Mouse (Mus musculus) embryonic facial prominence, embryonic 10.5 days (tissue): ENCODE data around the gene Utrn. TPM values are rescaled to one million over a fixed set of nuclear protein-coding genes. Genes with fewer than 3 reads are reported as not detected.
A peak's percentile ranks its signal among the peaks of the same experiment; 100 is the strongest.

Experiments used
- DNase-seq: peaks from one replicate; pipeline ENCODE4 v3.0.0-alpha.2; 2017; ENCODE audit warnings: low spot score
- H3K27ac ChIP-seq: fragments of 300-500 bp; sonication (generic); replicated peaks from 2 replicates; pipeline ENCODE4 v1.5.1; 2016; ENCODE audit warnings: mild to moderate bottlenecking
- H3K27me3 ChIP-seq: fragments of 300-500 bp; sonication (generic); replicated peaks from 2 replicates; pipeline ENCODE4 v1.6.1; 2016; ENCODE audit warnings: low read depth, mild to moderate bottlenecking; ENCODE audit not compliant: poor library complexity, severe bottlenecking
- H3K36me3 ChIP-seq: fragments of 300-500 bp; sonication (generic); replicated peaks from 2 replicates; pipeline ENCODE4 v1.6.1; 2016; ENCODE audit warnings: mild to moderate bottlenecking, moderate library complexity
- H3K4me1 ChIP-seq: fragments of 300-500 bp; sonication (generic); 2 replicates; pipeline ENCODE4 v1.6.1; 2016
- H3K4me3 ChIP-seq: fragments of 300-500 bp; sonication (generic); 2 replicates; pipeline ENCODE4 v1.5.1; 2016; ENCODE audit warnings: mild to moderate bottlenecking, moderate library complexity
- H3K9me3 ChIP-seq: fragments of 300-500 bp; sonication (generic); 2 replicates; pipeline ENCODE4 v1.6.1; 2016; ENCODE audit warnings: mild to moderate bottlenecking
- WGBS: fragments of 180-500 bp; shearing (Covaris S2); methylation state at CpG from one replicate; pipeline ENCODE4 v1.1.7; 2016; 5-methylcytosine and 5-hydroxymethylcytosine counted together
- polyA plus RNA-seq: library from polyadenylated mRNA; unstranded; fragments of >200 nt; fragmentation: Nextera tagmentation; extraction: Ambion mirVana; gene quantifications from 2 replicates; pipeline ENCODE4 v1.2.1, GENCODE M21; 2016

The Utrn gene
- polyA plus RNA-seq, 1 experiment from 2014 or later, result 63.8 TPM

- 0 out of 2 replicates have a peak, but pooled peaks cover 3% of the 10 kb centered on the region for H3K9me3 ChIP-seq
Observed at GRCm38 (mm10) chr10:12850781-12851471, 18.2 kb downstream of the Utrn start.

DNA sequence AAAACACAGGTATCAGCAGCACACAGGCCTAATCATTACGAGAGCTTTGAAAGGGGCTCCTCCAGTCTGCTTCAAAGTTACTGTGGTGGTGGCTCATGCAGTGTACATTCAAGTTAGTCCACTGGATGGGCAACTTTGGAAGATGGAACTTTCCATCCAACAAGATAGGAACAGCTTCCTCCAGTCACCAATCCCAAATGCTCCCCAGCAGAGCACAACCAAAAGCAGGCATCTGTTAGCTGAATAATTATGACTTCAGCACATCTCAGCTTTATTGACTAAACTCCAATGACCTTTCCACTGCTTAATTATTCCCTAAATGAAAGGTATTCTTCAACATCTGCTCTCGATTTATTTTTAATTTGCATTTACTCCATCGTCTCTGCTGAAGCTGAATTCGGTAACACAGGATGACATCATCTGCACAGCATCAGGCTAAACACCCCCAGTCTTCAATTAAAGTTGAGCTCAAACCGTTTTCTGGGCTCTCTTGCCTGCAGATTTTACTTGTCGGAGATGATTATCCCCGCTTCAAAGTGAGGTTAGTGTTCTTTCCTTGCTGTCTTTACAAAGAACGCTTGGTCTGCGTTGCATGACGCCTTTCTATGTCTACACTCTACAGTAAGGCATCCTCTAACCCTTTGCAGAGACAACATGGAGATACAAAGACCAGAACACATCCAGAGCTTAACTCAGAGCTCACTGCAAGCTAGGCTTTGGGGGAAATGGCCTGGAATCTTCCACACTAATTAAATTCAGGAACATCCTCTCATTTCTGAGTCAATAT, 20.6 kb downstream of the Utrn start:
- Histone ChIP-seq H3K9me3 (0 out of 2 replicates have a peak, but pooled peaks cover 3% of the 10 kb centered on the region), H3K27ac (no peak overlapping the region), H3K36me3 (peaks cover 23% of the 10 kb centered on the region), H3K4me1 (peaks cover 27% of the 10 kb centered on the region), H3K27me3 (no peaks in the 10 kb centered on the region), H3K4me3 (no peak overlapping the region)
- 60% methylated on average over 10 of the region's 10 CpGs for WGBS
- no peak for DNase-seq

More at GRCm38 (mm10) chr10:12850781-12851471, 18.2 kb downstream of the Utrn start:
- Histone ChIP-seq H3K27ac (no peak overlapping the region), H3K4me1 (peaks cover 36% of the 10 kb centered on the region), H3K27me3 (no peaks in the 10 kb centered on the region), H3K4me3 (no peak overlapping the region), H3K36me3 (peaks cover 27% of the 10 kb centered on the region)
- DNase-seq, result no peak
- 80% methylated on average over 7 of the region's 7 CpGs for WGBS

DNA sequence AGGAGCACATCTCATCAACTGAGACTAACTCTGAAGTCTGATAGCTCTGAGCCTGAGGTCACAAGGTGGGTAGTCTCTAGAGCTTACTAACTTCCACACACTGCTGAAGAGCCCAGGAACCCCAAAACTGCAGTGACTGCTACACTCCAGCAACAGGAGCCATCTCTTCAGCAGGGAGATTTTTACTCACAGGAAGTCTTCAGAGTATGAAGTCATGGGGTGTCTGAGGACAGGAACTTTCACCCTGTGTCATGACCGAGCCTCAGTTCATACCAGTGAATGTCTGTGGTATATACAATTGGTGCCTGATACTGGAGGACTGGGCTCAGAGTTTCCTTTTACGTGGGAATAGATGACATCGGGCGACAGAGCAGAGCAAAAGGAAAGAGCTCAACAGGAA, 26.6 kb downstream of the Utrn start:
- H3K27me3 ChIP-seq, result no peaks in the 10 kb centered on the region
- peaks cover 12% of the 10 kb centered on the region for H3K36me3 ChIP-seq
- WGBS, result 82% methylated on average over 4 of the region's 4 CpGs
- H3K27ac ChIP-seq, result no peak overlapping the region
- H3K9me3 ChIP-seq, result no peaks in the 10 kb centered on the region
- H3K4me1 ChIP-seq, result peaks cover 15% of the 10 kb centered on the region
- H3K4me3 ChIP-seq, result no peak overlapping the region
- no peak for DNase-seq

- H3K27ac ChIP-seq, result no peak overlapping the region
- no peak overlapping the region for H3K4me3 ChIP-seq
- H3K4me1 ChIP-seq, result peaks cover 15% of the 10 kb centered on the region
- no peaks in the 10 kb centered on the region for H3K9me3 ChIP-seq
- H3K27me3 ChIP-seq, result no peaks in the 10 kb centered on the region
- DNase-seq, result no peak
- 65% methylated on average over 5 of the region's 5 CpGs for WGBS
- H3K36me3 ChIP-seq, result peaks cover 6% of the 10 kb centered on the region
Observed at GRCm38 (mm10) chr10:12841497-12841896, 27.7 kb downstream of the Utrn start.

GRCm38 (mm10) chr10:12837636-12838035, 31.5 kb downstream of the Utrn start:
- 64% methylated on average over 1 of the region's 1 CpGs for WGBS

GRCm38 (mm10) chr10:12836048-12836816, 32.9 kb downstream of the Utrn start:
- 89% methylated on average over 14 of the region's 14 CpGs for WGBS
- no peaks in the 10 kb centered on the region for H3K27me3 ChIP-seq
- no peaks in the 10 kb centered on the region for H3K9me3 ChIP-seq
- no peak for DNase-seq
- H3K4me3 ChIP-seq, result no peak overlapping the region
- no peak overlapping the region for H3K27ac ChIP-seq
- no peaks in the 10 kb centered on the region for H3K4me1 ChIP-seq
- no peaks in the 10 kb centered on the region for H3K36me3 ChIP-seq

More at GRCm38 (mm10) chr10:12837636-12838035, 31.5 kb downstream of the Utrn start:
- DNase-seq, result no peak
- Histone ChIP-seq H3K4me1 (peaks cover 14% of the 10 kb centered on the region), H3K27ac (no peak overlapping the region), H3K9me3 (no peaks in the 10 kb centered on the region), H3K27me3 (no peaks in the 10 kb centered on the region), H3K36me3 (no peaks in the 10 kb centered on the region), H3K4me3 (no peak overlapping the region)

DNA sequence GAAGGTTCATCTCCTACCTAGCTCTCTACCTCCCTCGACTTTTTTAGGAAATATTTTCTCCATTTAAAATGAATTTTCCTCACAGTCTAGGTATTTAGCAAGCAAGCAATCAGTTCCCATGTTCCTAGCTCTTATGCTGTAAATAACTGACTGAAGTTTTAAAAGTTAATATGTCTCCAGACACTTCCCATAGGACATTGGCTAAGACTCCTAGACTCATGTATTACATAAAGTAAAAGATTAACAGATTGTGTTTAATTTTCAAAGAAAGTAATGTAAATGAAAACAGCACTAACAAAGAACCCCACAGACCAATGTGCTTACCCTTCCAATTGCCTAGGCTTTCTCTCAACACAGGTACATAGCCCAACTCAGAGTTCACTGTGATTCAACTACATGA, 35.0 kb downstream of the Utrn start:
- H3K4me1 ChIP-seq, result no peaks in the 10 kb centered on the region
- no peaks in the 10 kb centered on the region for H3K36me3 ChIP-seq
- H3K9me3 ChIP-seq, result no peaks in the 10 kb centered on the region
- no peak overlapping the region for H3K27ac ChIP-seq
- H3K27me3 ChIP-seq, result no peaks in the 10 kb centered on the region
- H3K4me3 ChIP-seq, result no peak overlapping the region
- 79% methylated on average over 1 of the region's 1 CpGs for WGBS
- DNase-seq, result no peak

DNA sequence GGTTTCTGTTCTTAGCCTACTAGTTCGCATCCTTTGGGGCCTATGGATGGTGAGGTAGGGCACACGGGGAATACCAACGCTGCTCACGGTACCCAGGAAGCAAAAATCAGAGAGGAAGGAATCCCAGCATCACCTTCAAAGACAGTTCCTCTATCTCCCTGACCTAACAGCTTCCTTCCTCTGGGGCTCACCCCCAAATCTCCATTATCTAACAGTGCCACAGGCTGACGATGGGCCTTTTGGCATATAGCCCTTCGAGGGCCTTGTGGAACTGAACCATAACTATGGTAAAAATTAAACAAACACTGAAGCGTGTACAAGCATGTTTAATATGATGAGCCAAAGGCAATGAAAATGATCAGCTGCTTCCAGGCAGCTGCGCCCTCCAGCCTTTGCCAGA, 37.0 kb downstream of the Utrn start:
- Histone ChIP-seq H3K27me3 (no peaks in the 10 kb centered on the region), H3K4me3 (no peak overlapping the region), H3K4me1 (no peaks in the 10 kb centered on the region; the same call in 1 of the 2 replicates), H3K36me3 (no peaks in the 10 kb centered on the region), H3K9me3 (no peaks in the 10 kb centered on the region), H3K27ac (no peak overlapping the region)
- 88% methylated on average over 8 of the region's 8 CpGs for WGBS
- no peak for DNase-seq

DNA sequence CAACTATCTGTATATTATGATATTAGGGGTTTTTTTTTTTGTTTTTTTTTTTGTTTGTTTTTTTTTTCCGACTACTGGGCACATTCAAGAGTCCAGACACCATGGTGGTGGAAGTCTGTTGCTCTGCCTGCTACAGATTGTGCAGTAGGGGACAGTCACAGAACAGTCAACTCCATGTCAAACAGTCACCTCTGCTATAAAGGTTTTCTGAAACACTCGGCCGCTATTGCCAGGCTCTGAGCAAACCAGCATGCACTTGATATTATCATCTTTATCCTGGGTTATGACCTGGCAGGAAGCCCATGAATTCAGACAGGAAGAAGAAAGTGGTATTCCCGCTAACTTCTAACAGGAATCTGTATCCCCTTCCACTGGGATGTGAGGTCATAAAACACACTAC, 41.4 kb downstream of the Utrn start:
- Histone ChIP-seq H3K4me3 (no peak overlapping the region), H3K9me3 (no peaks in the 10 kb centered on the region), H3K4me1 (peaks cover 22% of the 10 kb centered on the region), H3K27me3 (no peaks in the 10 kb centered on the region), H3K27ac (no peak overlapping the region), H3K36me3 (no peaks in the 10 kb centered on the region)
- DNase-seq, result no peak
- WGBS, result 76% methylated on average over 4 of the region's 4 CpGs

DNA sequence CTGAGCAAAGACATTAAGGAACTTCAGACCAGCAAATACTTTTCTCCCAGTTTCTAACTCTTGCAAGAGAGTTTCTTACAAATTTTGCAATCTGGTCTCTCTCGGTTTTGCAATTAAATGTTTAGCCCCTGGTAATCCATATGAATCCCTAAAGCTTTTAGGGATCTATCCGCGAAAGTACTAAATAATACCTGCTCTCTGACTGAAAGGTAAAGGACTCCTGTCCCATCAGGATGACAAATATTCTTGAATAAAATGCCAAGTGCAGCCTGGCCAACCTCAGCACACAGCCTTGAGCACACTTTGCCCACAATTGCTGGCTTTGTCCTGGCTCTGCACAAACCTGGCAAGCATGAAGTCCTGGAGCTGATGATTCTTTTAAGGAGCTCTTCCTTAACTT, 41.9 kb downstream of the Utrn start:
- Histone ChIP-seq H3K36me3 (no peaks in the 10 kb centered on the region), H3K27me3 (no peaks in the 10 kb centered on the region), H3K4me3 (no peak overlapping the region), H3K9me3 (no peaks in the 10 kb centered on the region), H3K27ac (no peak overlapping the region), H3K4me1 (peaks cover 26% of the 10 kb centered on the region)
- no peak for DNase-seq
- WGBS, result 72% methylated on average over 3 of the region's 3 CpGs

- no peaks in the 10 kb centered on the region for H3K36me3 ChIP-seq
- no peak overlapping the region for H3K4me3 ChIP-seq
- H3K27ac ChIP-seq, result no peak overlapping the region
- no peaks in the 10 kb centered on the region for H3K9me3 ChIP-seq
- 68% methylated on average over 6 of the region's 6 CpGs for WGBS
- H3K4me1 ChIP-seq, result peaks cover 26% of the 10 kb centered on the region
- DNase-seq, result peak; percentile 46
- no peaks in the 10 kb centered on the region for H3K27me3 ChIP-seq
Observed at GRCm38 (mm10) chr10:12826760-12827281, 42.3 kb downstream of the Utrn start.

GRCm38 (mm10) chr10:12824386-12824785, 44.8 kb downstream of the Utrn start:
- 34% methylated on average over 4 of the region's 4 CpGs for WGBS

More at GRCm38 (mm10) chr10:12824386-12824785, 44.8 kb downstream of the Utrn start:
- H3K36me3 ChIP-seq, result no peaks in the 10 kb centered on the region; the same call in 1 of the 2 replicates
- no peak overlapping the region for H3K4me3 ChIP-seq
- peaks cover 26% of the 10 kb centered on the region for H3K4me1 ChIP-seq
- DNase-seq, result no peak
- no peaks in the 10 kb centered on the region for H3K9me3 ChIP-seq
- H3K27me3 ChIP-seq, result no peaks in the 10 kb centered on the region
- H3K27ac ChIP-seq, result no peak overlapping the region
